Mouse (Mus musculus) Patski (cell line): ENCODE results near the gene Magix. TPM values are rescaled to one million over a fixed set of nuclear protein-coding genes. Genes with fewer than 3 reads are reported as not detected.
A peak's percentile ranks its signal among the peaks of the same experiment; 100 is the strongest.

Experiments used
- ATAC-seq: fragments of 100-300 bp; one replicate; pipeline ENCODE4 v1.8.0; 2021
- CTCF ChIA-PET: fragments of 350-600 bp; sonication (Branson Sonifier 250); formaldehyde crosslinking; loops from one replicate; lab custom pipeline; 2022; ENCODE audit warnings: inconsistent platforms; lab: Charles Lee
- POLR2A ChIA-PET: fragments of 350-600 bp; sonication (Branson Sonifier 250); formaldehyde crosslinking; loops from one replicate; lab custom pipeline; 2022; ENCODE audit warnings: antibody characterized with exemption, inconsistent platforms; lab: Charles Lee
- DNase-seq: peaks from one replicate; pipeline ENCODE4 v3.0.0-alpha.2; 2011; ENCODE audit warnings: low read depth, low spot score
- H3K27me3 ChIP-seq: fragments of 371-371 bp; one replicate; pipeline ENCODE4 v1.5.1; 2021
- CTCF ChIP-seq: fragments of 100-300 bp; IDR thresholded peaks from one replicate; pipeline ENCODE4 v1.5.1; 2021
- in situ Hi-C: fragments of 300-500 bp; cut with MboI; formaldehyde crosslinking; loops from 3 replicates; pipeline ENCODE4 v1.11.1; 2018; ENCODE audit warnings: low pct_unique_long_range_greater_than_20kb, mixed read lengths
- polyA plus RNA-seq: library from polyadenylated mRNA; unstranded; gene quantifications from one replicate; pipeline ENCODE4 v1.2.3, GENCODE M21; 2021

The Magix gene
- polyA plus RNA-seq, 1 experiment from 2014 or later, result 0.06 TPM

DNA sequence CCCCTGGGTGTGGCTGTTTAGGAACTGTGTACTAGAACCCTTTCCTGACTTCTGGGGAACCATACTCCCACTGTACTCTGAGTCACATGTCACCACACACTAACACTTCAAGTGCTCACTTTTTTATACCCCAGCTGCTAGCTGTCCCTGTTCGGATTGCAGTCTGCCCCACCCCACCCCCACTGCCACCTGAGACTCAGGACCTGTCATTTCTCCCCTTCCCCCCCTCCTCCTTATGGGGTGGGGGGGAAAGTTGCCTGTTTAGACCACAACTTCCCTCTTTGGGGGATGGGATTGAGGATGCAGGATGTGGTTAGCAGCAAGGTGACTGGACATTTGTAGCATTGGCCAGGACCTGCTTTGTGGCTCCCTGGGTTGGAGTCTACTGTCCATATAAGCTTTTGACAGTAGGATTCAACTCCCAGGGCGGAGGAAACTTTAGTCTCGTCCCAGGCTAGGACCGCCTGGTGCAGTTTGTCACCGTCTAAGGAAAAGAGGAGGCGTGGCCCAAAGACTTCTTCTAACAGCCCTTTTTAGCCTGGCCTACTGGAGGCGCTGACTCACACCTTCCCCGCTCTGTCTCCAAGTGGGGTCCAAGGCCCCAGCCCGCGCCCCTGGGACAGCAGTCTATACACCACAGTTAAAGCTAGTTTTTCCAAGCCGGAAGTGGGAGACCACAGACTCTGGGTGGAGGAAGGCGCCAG, 7.3 kb downstream of the Magix start:
- POLR2A ChIA-PET, result no interaction called here
- ATAC-seq (no peak), DNase-seq (no peak)
- CTCF ChIA-PET, result no interaction called here
- in situ Hi-C loops, result no loop called here
- H3K27me3 ChIP-seq, result peaks cover 4% of the 10 kb centered on the region
- TF ChIP-seq CTCF, result no peak

DNA sequence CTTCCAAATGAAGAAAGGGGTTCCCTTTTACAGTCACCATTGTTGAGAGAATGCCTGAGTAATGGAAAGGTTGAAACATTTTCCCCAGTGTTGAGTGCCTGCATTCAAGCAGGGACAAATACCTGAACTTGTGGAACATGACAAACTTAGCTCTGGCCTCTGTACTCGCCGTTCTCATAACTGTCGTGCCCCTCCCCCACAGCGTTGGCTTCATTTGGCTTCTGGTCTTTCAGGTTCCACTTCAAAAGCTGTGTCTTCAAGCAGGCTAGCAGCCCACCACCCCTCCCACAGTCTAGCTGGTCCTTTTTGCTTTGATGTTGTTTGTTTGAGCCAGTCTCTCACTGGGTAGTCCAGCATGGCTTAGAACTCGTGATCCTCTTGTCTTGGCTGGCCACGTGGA, 8.3 kb downstream of the Magix start:
- ChIA-PET CTCF (no interaction called here), POLR2A (no interaction called here)
- H3K27me3 ChIP-seq, result no peaks in the 10 kb centered on the region
- ATAC-seq, result no peak
- no peak for DNase-seq
- TF ChIP-seq CTCF, result no peak
- in situ Hi-C loops, result no loop called here

DNA sequence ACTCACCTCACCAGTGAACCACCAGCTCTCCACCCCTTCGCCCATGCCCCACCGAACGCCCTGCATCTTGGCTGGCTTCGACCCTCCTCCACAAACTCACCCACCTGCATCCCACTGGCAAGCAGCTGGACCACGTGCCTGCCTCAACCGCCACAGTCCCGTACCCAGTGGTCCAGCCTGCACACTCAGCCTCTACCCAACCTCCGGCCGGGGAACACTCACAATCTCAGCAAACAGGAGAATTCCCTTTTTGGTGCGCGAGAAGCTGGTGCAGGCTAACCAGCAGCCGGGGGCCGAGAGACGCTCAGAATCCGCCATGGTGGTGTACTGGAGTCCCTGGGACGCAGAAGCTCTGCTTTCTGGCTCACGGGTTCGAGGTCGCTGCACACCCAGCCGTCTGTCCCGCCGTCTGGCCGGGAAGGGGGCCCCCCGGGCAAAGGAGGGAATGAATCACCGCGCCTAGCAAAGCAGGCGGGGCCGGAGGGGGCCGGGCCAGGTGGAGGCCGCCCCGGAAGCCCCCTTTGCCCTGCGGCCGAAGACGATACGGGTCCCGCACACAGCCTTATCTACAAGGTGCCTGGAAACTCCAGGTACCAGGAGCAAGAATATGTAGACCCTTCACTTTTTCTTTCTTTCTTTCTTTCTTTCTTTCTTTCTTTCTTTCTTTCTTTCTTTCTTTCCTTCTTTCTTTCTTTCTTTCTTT, 10.0 kb downstream of the Magix start, which contains the start of gene Plp2:
Gene Plp2 (minus strand): TSS at position 470 of the 703 bp plus-strand sequence.
- ChIA-PET POLR2A (interaction anchor here (0.5 to 1.4 kb wide), 3 partner anchors 23 to 355 kb away, joined by 3 to 6 read pairs (median 4); no protein-coding TSS in a partner anchor), CTCF (interaction anchor here (1.0 kb wide), 1 partner anchor 45 kb away, joined by 3 read pairs; no protein-coding TSS in a partner anchor)

DNA sequence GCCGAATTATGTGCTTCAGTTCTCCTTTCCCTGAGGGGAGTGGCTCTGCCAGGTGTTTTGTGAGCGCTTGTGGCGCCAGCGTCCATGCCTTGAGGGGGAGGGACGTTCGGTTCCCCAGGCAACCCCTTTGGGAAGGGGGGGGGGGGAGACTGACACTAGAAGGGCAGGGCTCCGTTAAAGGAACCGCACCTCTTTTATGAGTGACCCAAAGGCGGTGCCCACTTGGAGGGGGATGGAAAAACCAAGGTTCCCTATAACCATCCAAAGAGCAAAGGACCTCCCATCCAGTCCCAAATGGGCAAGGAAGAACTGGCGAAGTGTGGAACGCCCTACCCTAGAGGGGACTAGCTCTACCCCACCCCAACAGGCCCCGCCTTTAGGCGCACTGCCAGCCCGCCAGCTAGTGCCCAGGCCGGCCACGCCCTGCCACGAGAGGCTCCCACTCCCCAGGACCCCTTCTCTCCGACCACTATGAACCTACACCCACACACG, 10.6 kb downstream of the Magix start:
- H3K27me3 ChIP-seq, result no peaks in the 10 kb centered on the region
- ChIA-PET CTCF (interaction anchor here (1.0 kb wide), 1 partner anchor 46 kb away, joined by 3 read pairs; no protein-coding TSS in a partner anchor), POLR2A (interaction anchor here (1.1 to 1.4 kb wide), 2 partner anchors 16 to 22 kb away, joined by 3 to 6 read pairs; no protein-coding TSS in a partner anchor)
- no peak for TF ChIP-seq CTCF
- in situ Hi-C loops, result no loop called here
- peak; percentile 33 for ATAC-seq
- DNase-seq, result peak; percentile 19

More for the DNA sequence above, 10.0 kb downstream of the Magix start, which contains the start of gene Plp2:
- no peaks in the 10 kb centered on the region for H3K27me3 ChIP-seq
- DNase-seq, result no peak
- peak; percentile 37 for ATAC-seq
- TF ChIP-seq CTCF, result no peak
- in situ Hi-C loops, result no loop called here

DNA sequence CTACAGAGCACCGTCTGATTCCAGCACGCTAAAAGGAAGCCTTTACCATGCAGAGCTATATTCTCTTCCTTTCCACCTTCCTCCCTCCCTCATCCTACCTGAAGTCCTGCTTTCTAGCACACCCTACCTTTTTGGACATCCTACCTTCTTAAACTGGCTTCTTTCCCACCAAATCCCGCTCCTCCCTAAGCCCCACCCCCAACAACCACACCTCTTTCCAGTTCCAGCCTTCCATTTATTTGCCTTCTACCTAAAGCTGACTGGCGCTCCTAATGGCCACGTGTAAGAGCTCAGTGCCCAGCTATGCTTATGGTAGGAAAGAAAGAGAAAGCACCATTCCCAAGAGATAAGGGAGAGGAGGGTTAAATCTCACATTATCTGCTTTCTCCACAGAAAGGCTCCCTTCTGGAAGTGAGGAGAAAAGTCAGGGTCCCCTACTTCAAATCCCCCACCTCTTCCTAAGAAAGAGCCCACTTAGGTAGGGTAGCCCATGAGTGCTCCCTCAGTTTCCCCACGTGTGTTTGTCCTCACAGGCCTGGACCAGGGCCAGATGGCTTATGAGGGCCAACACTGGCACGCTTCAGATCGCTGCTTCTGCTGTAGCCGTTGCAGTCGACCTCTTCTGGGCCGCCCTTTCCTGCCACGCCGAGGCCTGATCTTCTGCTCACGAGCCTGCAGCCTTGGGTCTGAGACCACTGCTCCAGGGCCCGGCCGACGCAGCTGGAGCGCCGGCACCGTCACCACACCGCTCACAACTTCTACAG, 15.1 kb downstream of the Magix start:
- POLR2A ChIA-PET, result no interaction called here
- in situ Hi-C loops, result no loop called here
- H3K27me3 ChIP-seq, result no peaks in the 10 kb centered on the region
- ATAC-seq, result no peak
- no peak for TF ChIP-seq CTCF
- CTCF ChIA-PET, result no interaction called here
- DNase-seq, result no peak

DNA sequence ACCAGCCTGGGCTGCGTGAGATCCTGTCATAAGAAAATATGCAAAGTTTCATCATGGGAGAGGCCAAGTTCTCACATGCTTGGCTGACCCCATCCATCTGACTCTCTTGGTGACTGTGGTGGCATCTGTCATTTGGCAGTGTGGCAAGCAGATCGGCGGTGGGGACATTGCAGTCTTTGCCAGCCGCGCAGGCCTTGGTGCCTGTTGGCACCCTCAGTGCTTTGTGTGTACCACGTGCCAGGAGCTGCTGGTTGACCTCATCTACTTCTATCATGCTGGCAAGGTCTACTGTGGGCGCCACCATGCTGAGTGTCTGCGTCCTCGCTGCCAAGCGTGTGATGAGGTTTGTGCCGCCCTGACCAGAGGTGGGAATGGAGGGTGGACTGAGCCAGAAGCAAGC, 16.3 kb downstream of the Magix start:
- ATAC-seq, result no peak
- in situ Hi-C loops, result no loop called here
- TF ChIP-seq CTCF, result no peak

DNA sequence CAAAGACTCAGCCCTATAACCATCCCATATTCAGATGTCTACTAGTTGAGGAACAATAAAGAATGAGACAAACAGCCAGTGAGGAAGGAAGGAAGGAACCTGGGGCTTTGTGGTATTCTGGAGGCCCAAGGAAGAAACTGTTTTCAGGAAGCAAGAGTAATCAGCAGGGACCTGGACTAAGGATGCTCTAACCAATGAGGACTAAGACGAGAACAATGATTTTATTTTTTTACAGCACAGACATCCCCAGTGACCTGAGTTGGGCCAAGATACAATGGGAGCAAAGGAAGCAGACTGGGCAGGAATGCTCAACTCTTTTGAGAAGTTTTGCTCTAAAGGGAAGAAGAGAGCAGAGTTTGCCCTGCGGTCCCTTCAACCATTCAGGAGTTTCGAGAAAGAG, 18.1 kb downstream of the Magix start:
- no peak for ATAC-seq

More for the DNA sequence above, 16.3 kb downstream of the Magix start:
- no peak for DNase-seq
- H3K27me3 ChIP-seq, result no peaks in the 10 kb centered on the region
- ChIA-PET CTCF (no interaction called here), POLR2A (no interaction called here)

DNA sequence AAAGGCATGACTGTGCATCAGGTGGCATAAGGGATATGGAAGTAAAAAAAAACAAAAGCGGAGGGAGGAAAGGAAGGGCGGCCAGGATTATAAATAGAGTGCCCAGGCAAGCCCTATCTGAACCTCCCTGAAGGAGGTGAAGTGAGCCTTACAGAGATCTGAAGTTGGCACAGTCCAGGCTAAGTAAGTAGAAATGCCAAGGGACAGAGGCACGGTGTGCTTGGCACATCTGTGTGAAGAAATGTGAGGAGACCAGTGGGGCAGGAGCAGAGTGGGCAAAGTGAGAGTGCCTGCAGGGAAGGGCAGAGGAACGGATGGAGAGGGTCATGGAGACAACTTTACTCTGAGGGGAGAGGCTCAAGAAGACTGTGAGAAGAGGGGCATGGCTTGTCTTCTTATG, 20.0 kb downstream of the Magix start:
- in situ Hi-C loops, result no loop called here
- no peak for ATAC-seq

More for the DNA sequence above, 18.1 kb downstream of the Magix start:
- CTCF ChIA-PET, result no interaction called here
- no peak for TF ChIP-seq CTCF
- in situ Hi-C loops, result no loop called here
- no peak for DNase-seq
- peaks cover 5% of the 10 kb centered on the region for H3K27me3 ChIP-seq
- POLR2A ChIA-PET, result no interaction called here

DNA sequence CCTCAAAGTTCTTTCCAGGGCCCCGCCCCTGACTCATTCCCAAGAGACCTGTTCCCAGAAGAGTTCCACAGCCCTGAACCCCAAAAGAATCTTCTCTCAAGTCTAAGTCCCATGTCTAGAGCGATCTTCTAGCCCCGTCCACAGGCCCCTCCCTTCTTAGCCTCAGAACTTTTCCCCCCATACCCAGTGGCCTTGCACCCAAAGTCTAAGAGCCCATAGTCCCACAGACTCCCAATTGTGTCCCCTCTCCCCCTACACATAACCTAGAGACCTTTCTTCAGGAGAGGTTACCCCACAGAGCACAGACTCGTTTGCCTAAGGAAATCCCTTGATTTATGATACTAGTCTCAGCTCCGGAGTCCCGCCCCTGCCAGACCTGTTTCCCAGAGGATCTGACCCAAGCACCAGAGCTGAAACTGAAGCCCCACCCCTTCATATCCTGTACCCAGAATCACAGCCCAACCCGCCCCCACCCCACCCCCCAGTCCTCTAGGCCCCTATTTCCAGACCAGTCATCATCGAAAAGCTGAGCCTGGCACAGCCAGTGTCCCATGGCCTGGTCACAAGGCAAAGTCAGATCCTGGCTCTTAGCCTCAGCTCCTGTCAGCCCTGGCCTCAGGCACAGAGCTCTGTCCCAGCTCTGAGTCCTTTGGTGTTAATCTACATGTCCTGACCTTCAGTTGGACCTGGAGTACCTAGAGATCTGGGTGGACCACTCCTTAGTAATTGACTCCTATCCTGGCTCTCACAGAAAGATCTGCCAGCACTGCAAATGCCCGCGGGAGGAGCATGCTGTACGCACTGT, 22.1 kb downstream of the Magix start:
- no peak for TF ChIP-seq CTCF
- CTCF ChIA-PET, result no interaction called here
- ATAC-seq, result no peak

More for the DNA sequence above, 20.0 kb downstream of the Magix start:
- CTCF ChIA-PET, result no interaction called here
- TF ChIP-seq CTCF, result no peak
- DNase-seq, result no peak
- peaks cover 13% of the 10 kb centered on the region for H3K27me3 ChIP-seq
- POLR2A ChIA-PET, result no interaction called here

More for the DNA sequence above, 22.1 kb downstream of the Magix start:
- H3K27me3 ChIP-seq, result peaks cover 13% of the 10 kb centered on the region
- in situ Hi-C loops, result no loop called here
- DNase-seq, result no peak
- POLR2A ChIA-PET, result no interaction called here
